Mouse (Mus musculus) v-Abl transformed pro-B cells (cell line): ENCODE measurements around the gene Rnf10.

Experiments
- in situ Hi-C, 2 experiments: fragments of 400-800 bp; cut with MboI; formaldehyde crosslinking; loops; one replicate each; pipeline ENCODE4 v1.15.1; 2025; ENCODE audit not compliant: unreplicated experiment in 2 of 2

The Rnf10 gene

GRCm38 (mm10) chr5:115207892-115208291, 64.8 kb downstream of the Rnf10 start:
- in situ Hi-C loops = no loop called here

GRCm38 (mm10) chr5:115207244-115207643, 65.5 kb downstream of the Rnf10 start:
- in situ Hi-C loops = no loop called here

- in situ Hi-C loops = no loop called here
Observed at GRCm38 (mm10) chr5:115204562-115205311, 68.0 kb downstream of the Rnf10 start.

- in situ Hi-C loops = no loop called here
Observed at GRCm38 (mm10) chr5:115203735-115204561, 68.8 kb downstream of the Rnf10 start.

GRCm38 (mm10) chr5:115194626-115195221, 78.0 kb downstream of the Rnf10 start:
- in situ Hi-C loops = no loop called here

GRCm38 (mm10) chr5:115193669-115194625, 78.8 kb downstream of the Rnf10 start, which contains the start of gene Cabp1:
Gene Cabp1, minus strand, starts transcription at chr5:115194381.
- in situ Hi-C loops = no loop called here

- in situ Hi-C loops = no loop called here
Observed at GRCm38 (mm10) chr5:115193226-115193625, 79.5 kb downstream of the Rnf10 start.

GRCm38 (mm10) chr5:115192828-115193195, 79.9 kb downstream of the Rnf10 start:
- in situ Hi-C loops = no loop called here

GRCm38 (mm10) chr5:115191880-115192827, 80.5 kb downstream of the Rnf10 start:
- in situ Hi-C loops = no loop called here
